Comparison of ENCODE assay signal across 16 mouse cellular contexts in the genomic region with DNA sequence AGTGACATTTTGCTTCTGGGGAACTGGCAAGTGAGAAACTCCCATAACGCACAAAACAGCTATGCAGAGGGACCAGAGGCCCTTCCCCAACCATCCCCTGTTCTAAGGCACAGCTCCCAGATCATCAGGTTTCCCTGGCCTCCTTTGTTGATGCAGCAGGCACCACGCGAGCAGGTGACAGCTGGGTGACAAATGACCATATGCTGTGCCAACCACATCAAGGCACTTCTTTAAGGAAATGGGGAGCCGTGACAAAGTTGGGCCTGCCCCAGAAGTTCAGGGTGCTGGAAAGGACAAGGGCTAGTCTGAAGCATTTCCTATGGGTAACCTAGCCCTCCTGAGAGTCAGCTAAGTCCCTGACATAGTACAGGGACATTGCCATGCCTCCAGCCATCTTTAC.
DNase-seq lines count a peak whose midpoint lies in the region; ATAC-seq and TF ChIP-seq lines count a peak whose summit lies in the region.
"Had no signal": no experiment of that assay in that cellular context is flagged by ENCODE, and none has a peak within 500 bp of the region (broad histone marks: within the 10 kb centered on the region; RNA-seq: fewer than 3 reads in every experiment).

No protein-coding gene starts in this region.

- H3K27me3 ChIP-seq in heart, embryonic 10.5 days (ENCODE audit: insufficient read depth, poor library complexity, severe bottlenecking), result no peaks in the 10 kb centered on the region
- no peaks in the 10 kb centered on the region for H3K27me3 ChIP-seq in CH12.LX (replicated peaks)
- H3K27me3 ChIP-seq in embryonic facial prominence, embryonic 15.5 days, result no peaks in the 10 kb centered on the region
- H3K27me3 ChIP-seq: embryonic facial prominence, embryonic 12.5 days; forebrain, embryonic 12.5 days had no signal

- peaks cover 54% of the 10 kb centered on the region for H3K79me2 ChIP-seq in CH12.LX (replicated peaks; ENCODE audit: control insufficient read depth, extremely low read depth, insufficient read depth, poor library complexity, severe bottlenecking)

- no peak for TF ChIP-seq CTCF in CH12.LX (conservative IDR thresholded peaks at IDR 0.05 in 1 of 2, IDR thresholded peaks at IDR 0.05 in 1 of 2; ENCODE audit: low read depth in 2 of 2, low read length in 2 of 2)

- in situ Hi-C loops in CH12.LX (cut with MboI; ENCODE audit: low pct_ligation_motif_present, low pct_unique_long_range_greater_than_20kb, low sequenced_read_pairs), result no loop called here

- no peak for TF ChIP-seq POLR2A in CH12.LX (IDR thresholded peaks at IDR 0.05; ENCODE audit: low read depth, low read length)

- no peak overlapping the region for H3K4me3 ChIP-seq in heart, embryonic 10.5 days
- H3K4me3 ChIP-seq in CH12.LX (replicated peaks in 1 of 3; ENCODE audit: low read depth in 2 of 3, low read length in 2 of 3, poor library complexity in 1 of 3), result no peak overlapping the region
- H3K4me3 ChIP-seq in embryonic facial prominence, embryonic 15.5 days (replicated peaks), result no peak overlapping the region
- H3K4me3 ChIP-seq: embryonic facial prominence, embryonic 12.5 days; forebrain, embryonic 12.5 days had no signal

- no peak overlapping the region for H3K4me2 ChIP-seq in CH12.LX (ENCODE audit: insufficient read depth, low read depth, poor library complexity, severe bottlenecking)
- H3K4me2 ChIP-seq in embryonic facial prominence, embryonic 15.5 days (replicated peaks), result no peak overlapping the region
- H3K4me2 ChIP-seq: embryonic facial prominence, embryonic 12.5 days; forebrain, embryonic 12.5 days; hindbrain, embryonic 14.5 days had no signal

- intact Hi-C loops in heart, postnatal 14 days (cut with DNase I), result no loop called here

- no peak overlapping the region for H3K9ac ChIP-seq in CH12.LX (ENCODE audit: insufficient read depth, low read depth)
- H3K9ac ChIP-seq in embryonic facial prominence, embryonic 15.5 days, result no peak overlapping the region
- H3K9ac ChIP-seq: embryonic facial prominence, embryonic 12.5 days; forebrain, embryonic 12.5 days; hindbrain, embryonic 14.5 days had no signal

- DNase-seq in heart, embryonic 10.5 days (ENCODE audit: low spot score), result no peak
- no peak for DNase-seq in heart, postnatal 14 days
- peak; percentile 43 for DNase-seq in kidney, postnatal 10 days
- no peak for DNase-seq in kidney, postnatal 25 days
- no peak for DNase-seq in CH12.LX (ENCODE audit: extremely low read depth)
- DNase-seq in thymus, postnatal 36 days, result no peak
- DNase-seq: adrenal gland, postnatal 36 days; cerebellum, postnatal 36 days; kidney, adult 18-20 months; lung, adult 18-20 months had no signal

- H3K9me3 ChIP-seq in heart, embryonic 10.5 days, result no peaks in the 10 kb centered on the region
- no peaks in the 10 kb centered on the region for H3K9me3 ChIP-seq in CH12.LX (replicated peaks; ENCODE audit: low read length)
- no peaks in the 10 kb centered on the region for H3K9me3 ChIP-seq in embryonic facial prominence, embryonic 15.5 days (replicated peaks)
- H3K9me3 ChIP-seq: embryonic facial prominence, embryonic 12.5 days; forebrain, embryonic 12.5 days; G1E had no signal

- H3K27ac ChIP-seq in heart, embryonic 10.5 days, result peak overlapping the region; percentile 88
- peak overlapping the region; percentile 9; the same call in 1 of the 2 replicates for H3K27ac ChIP-seq in CH12.LX (ENCODE audit: insufficient read depth, low read depth)
- H3K27ac ChIP-seq in embryonic facial prominence, embryonic 15.5 days (replicated peaks), result 0 out of 2 replicates have a peak overlapping the region, but pooled peaks have one; percentile 44
- H3K27ac ChIP-seq: embryonic facial prominence, embryonic 12.5 days; hindbrain, embryonic 14.5 days; macrophage had no signal

- no peak for ATAC-seq in embryonic facial prominence, embryonic 15.5 days (ENCODE audit: insufficient number of reproducible peaks, low FRiP score, low TSS enrichment, low read depth)

- no peaks in the 10 kb centered on the region for H3K36me3 ChIP-seq in heart, embryonic 10.5 days
- peaks cover 28 to 74% of the 10 kb centered on the region in 2 experiments for H3K36me3 ChIP-seq in CH12.LX (replicated peaks in 1 of 2; ENCODE audit: control insufficient read depth in 1 of 2, insufficient read depth in 1 of 2, low read length in 1 of 2)
- no peaks in the 10 kb centered on the region; the same call in 1 of the 2 replicates for H3K36me3 ChIP-seq in embryonic facial prominence, embryonic 15.5 days
- H3K36me3 ChIP-seq: embryonic facial prominence, embryonic 12.5 days; forebrain, embryonic 12.5 days; G1E had no signal

- TF ChIP-seq RAD21 in CH12.LX (IDR thresholded peaks at IDR 0.05; ENCODE audit: low read depth, low read length), result no peak

- peak; percentile 62; the same call in 1 of the 2 replicates for TF ChIP-seq EP300 in CH12.LX (IDR thresholded peaks at IDR 0.05; ENCODE audit: low read length)

- dilution Hi-C loops in CH12.LX (cut with MboI; ENCODE audit: extremely low pct_ligation_motif_present, extremely low pct_unique_long_range_greater_than_20kb, low sequenced_read_pairs), result no loop called here

- WGBS in heart, embryonic 10.5 days, result 61% methylated on average over 4 of the region's 4 CpGs
- WGBS in embryonic facial prominence, embryonic 15.5 days, result 61% methylated on average over 4 of the region's 4 CpGs

- H3K4me1 ChIP-seq in heart, embryonic 10.5 days, result peaks cover 84% of the 10 kb centered on the region
- H3K4me1 ChIP-seq in CH12.LX (ENCODE audit: control insufficient read depth in 1 of 2, insufficient read depth in 2 of 2), result peaks cover 57 to 90% of the 10 kb centered on the region in 2 experiments
- H3K4me1 ChIP-seq in embryonic facial prominence, embryonic 15.5 days, result peaks cover 43% of the 10 kb centered on the region

TF ChIP-seq in CH12.LX, 34 proteins besides CTCF, POLR2A, EP300 and RAD21:
- TF ChIP-seq MAZ (IDR thresholded peaks at IDR 0.05; ENCODE audit: low read depth, low read length) (no peak), TCF12 (IDR thresholded peaks at IDR 0.05; ENCODE audit: low read depth, low read length) (peak; percentile 84), SIN3A (IDR thresholded peaks at IDR 0.05; ENCODE audit: low read length) (peak; percentile 64; the same call in 1 of the 2 replicates), ETS1 (conservative IDR thresholded peaks at IDR 0.05; ENCODE audit: low read depth, low read length) (peak; percentile 68), MYC (IDR thresholded peaks at IDR 0.05; ENCODE audit: low read depth, low read length) (0 out of 2 replicates have a peak, but pooled peaks have one; percentile 17), MEF2A (IDR thresholded peaks at IDR 0.05; ENCODE audit: borderline replicate concordance, low read depth, low read length) (peak; percentile 32; the same call in 1 of the 2 replicates), SMC3 (IDR thresholded peaks at IDR 0.05; ENCODE audit: low read depth, low read length) (peak; percentile 12; the same call in 1 of the 2 replicates), ZKSCAN1 (IDR thresholded peaks at IDR 0.05; ENCODE audit: borderline replicate concordance, low read depth, low read length) (no peak), NELFE (IDR thresholded peaks at IDR 0.05; ENCODE audit: low read depth, low read length) (no peak), PAX5 (IDR thresholded peaks at IDR 0.05; ENCODE audit: low read length) (no peak), CHD1 (IDR thresholded peaks at IDR 0.05; ENCODE audit: low read depth, low read length) (no peak), ELF1 (IDR thresholded peaks at IDR 0.05; ENCODE audit: low read depth, low read length) (no peak), IRF4 (IDR thresholded peaks at IDR 0.05; ENCODE audit: low read depth, low read length) (0 out of 2 replicates have a peak, but pooled peaks have one; percentile 66), BHLHE40 (IDR thresholded peaks at IDR 0.05; ENCODE audit: low read depth, low read length) (peak; percentile 78), MAX (IDR thresholded peaks at IDR 0.05; ENCODE audit: low read length) (no peak), USF2 (conservative IDR thresholded peaks at IDR 0.05; ENCODE audit: low read depth, low read length) (no peak), JUN (IDR thresholded peaks at IDR 0.05; ENCODE audit: insufficient read depth, low read depth, low read length) (no peak)

Comparison
In these comparisons a context has a peak if more than half of its experiments do, and no peak if none do; other contexts are left out.
1. H3K27ac ChIP-seq: peak in every context shown above with its lines; median percentile 88 in heart, embryonic 10.5 days; 44 in embryonic facial prominence, embryonic 15.5 days; 9 in CH12.LX.